Mouse (Mus musculus) hindbrain, embryonic 11.5 days (tissue): ENCODE results near the gene Eif1. TPM values are rescaled to one million over a fixed set of nuclear protein-coding genes. Genes with fewer than 3 reads are reported as not detected.
"Not testable (repeated sequence)": the region's sequence is repeated elsewhere in the genome, so short reads cannot be mapped to it uniquely, and the experiment has no call there.

Experiments
- ATAC-seq: fragments of 200-750 bp; cut with Nextera tagmentation; 2 replicates; pipeline ENCODE4 v1.8.0; 2017; ENCODE audit warnings: mild to moderate bottlenecking, moderate TSS enrichment, moderate library complexity; ENCODE audit not compliant: low FRiP score
- DNase-seq: peaks from one replicate; pipeline ENCODE4 v3.0.0-alpha.2; 2015; ENCODE audit warnings: low spot score
- H3K27ac ChIP-seq: fragments of 300-500 bp; sonication (generic); 2 replicates; pipeline ENCODE4 v1.5.1; 2014; ENCODE audit warnings: mild to moderate bottlenecking, low read depth, low read length
- H3K27me3 ChIP-seq: fragments of 300-500 bp; sonication (generic); 2 replicates; pipeline ENCODE4 v1.6.1; 2014; ENCODE audit warnings: mild to moderate bottlenecking, low read length, moderate library complexity, mixed read lengths; ENCODE audit not compliant: control insufficient read depth, insufficient read depth
- H3K36me3 ChIP-seq: fragments of 300-500 bp; sonication (generic); 2 replicates; pipeline ENCODE4 v1.6.1; 2014; ENCODE audit warnings: mild to moderate bottlenecking, low read length, moderate library complexity, mixed read lengths; ENCODE audit not compliant: control insufficient read depth, insufficient read depth
- H3K4me1 ChIP-seq: fragments of 300-500 bp; sonication (generic); replicated peaks from 2 replicates; pipeline ENCODE4 v1.6.1; 2014; ENCODE audit warnings: low read length, mixed read lengths; ENCODE audit not compliant: control insufficient read depth, insufficient read depth
- H3K4me2 ChIP-seq: fragments of 300-500 bp; sonication (generic); replicated peaks from 2 replicates; pipeline ENCODE4 v1.6.1; 2014; ENCODE audit warnings: mild to moderate bottlenecking, low read depth, low read length
- H3K4me3 ChIP-seq: fragments of 300-500 bp; sonication (generic); 2 replicates; pipeline ENCODE4 v1.5.1; 2014; ENCODE audit warnings: low read depth, low read length
- H3K9ac ChIP-seq: fragments of 300-500 bp; sonication (generic); 2 replicates; pipeline ENCODE4 v1.6.1; 2014; ENCODE audit warnings: low read depth, low read length
- H3K9me3 ChIP-seq: fragments of 300-500 bp; sonication (generic); 2 replicates; pipeline ENCODE4 v1.6.1; 2016; ENCODE audit warnings: low read length; ENCODE audit not compliant: control insufficient read depth
- WGBS: fragments of 180-500 bp; shearing (Covaris S2); extraction: QIAGEN DNeasy Blood & Tissue Kit; methylation state at CpG from one replicate; pipeline ENCODE4 v1.1.7; 2014; 5-methylcytosine and 5-hydroxymethylcytosine counted together
- polyA plus RNA-seq: library from polyadenylated mRNA; unstranded; fragments of >200 nt; fragmentation: Nextera tagmentation; extraction: Ambion mirVana; gene quantifications from 2 replicates; pipeline ENCODE4 v1.2.1, GENCODE M21; 2014

Gene Eif1
- polyA plus RNA-seq, 1 experiment from 2014 or later: 1,853 TPM

DNA sequence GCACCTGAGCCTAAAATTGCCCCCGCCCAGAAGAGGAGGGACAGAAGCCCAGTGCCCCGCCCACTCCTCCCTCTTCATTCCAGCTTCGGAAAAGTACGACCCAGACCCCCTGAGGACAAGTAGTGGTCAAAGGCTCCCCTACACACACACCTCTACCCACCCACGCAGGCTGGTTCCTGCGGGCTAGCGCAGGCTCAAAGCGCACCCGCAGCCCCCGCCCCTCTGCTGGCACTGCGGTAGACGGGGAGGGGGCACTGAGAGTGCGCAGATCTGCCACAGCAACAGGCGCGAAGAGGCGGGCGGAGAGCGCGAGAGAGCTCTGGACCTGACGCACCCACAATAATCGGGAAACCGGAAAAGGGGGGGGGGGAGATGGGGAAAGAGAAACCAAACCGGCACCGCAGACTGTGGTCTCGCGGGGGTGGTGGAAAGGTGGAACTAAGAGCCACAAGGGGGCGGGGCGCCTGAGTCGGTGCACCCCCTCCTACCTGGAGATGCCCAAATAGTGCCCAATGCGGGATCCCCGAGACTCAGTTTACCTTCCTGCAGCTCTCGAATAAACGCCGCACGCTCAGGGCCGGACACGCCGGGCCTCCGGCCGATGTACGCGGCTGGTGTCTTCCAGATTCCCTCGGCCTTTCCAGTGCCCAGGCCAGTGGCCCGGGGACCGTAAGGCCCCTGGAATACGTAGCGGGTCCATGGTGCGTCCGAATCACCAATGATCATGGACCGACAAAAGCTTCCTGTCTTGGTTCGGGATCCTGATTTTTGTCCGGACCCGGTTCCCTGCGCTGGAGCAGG, 35.7 kb downstream of the Eif1 start:
- DNase-seq (peak; percentile 51), ATAC-seq (peak; percentile 38)
- Histone ChIP-seq H3K9ac (peak overlapping the region; percentile 71), H3K27ac (no peak overlapping the region), H3K9me3 (no peaks in the 10 kb centered on the region), H3K4me1 (no peaks in the 10 kb centered on the region; the same call in 1 of the 2 replicates), H3K4me3 (peak overlapping the region; percentile 79), H3K36me3 (no peaks in the 10 kb centered on the region), H3K4me2 (peak overlapping the region; percentile 98), H3K27me3 (peaks cover 16% of the 10 kb centered on the region; the same call in 1 of the 2 replicates)
- under 1% methylated on average over 53 of the region's 54 CpGs for WGBS

- Histone ChIP-seq H3K27me3 (peaks cover 18% of the 10 kb centered on the region; the same call in 1 of the 2 replicates), H3K4me2 (peak within 1 kb of the TSS; percentile 98), H3K36me3 (no peaks in the 10 kb centered on the region), H3K9me3 (no peaks in the 10 kb centered on the region), H3K4me3 (peak within 1 kb of the TSS; percentile 79), H3K9ac (peak within 1 kb of the TSS; percentile 71), H3K4me1 (no peaks in the 10 kb centered on the region; the same call in 1 of the 2 replicates), H3K27ac (no peak within 1 kb of the TSS)
- DNase-seq: peak; percentile 88
- peak; percentile 79 for ATAC-seq
- 2% methylated on average over 48 of the region's 49 CpGs for WGBS
Measured at GRCm38 (mm10) chr11:100355972-100356818, 36.5 kb downstream of the Eif1 start, which contains the start of gene Hap1. TSS of gene Hap1 (minus strand) at chr11:100356128.

GRCm38 (mm10) chr11:100356819-100357211, 37.1 kb downstream of the Eif1 start:
- Histone ChIP-seq H3K9ac (peak overlapping the region; percentile 11; the same call in 1 of the 2 replicates), H3K27me3 (peaks cover 18% of the 10 kb centered on the region; the same call in 1 of the 2 replicates), H3K9me3 (no peaks in the 10 kb centered on the region), H3K27ac (no peak overlapping the region), H3K36me3 (no peaks in the 10 kb centered on the region), H3K4me1 (no peaks in the 10 kb centered on the region; the same call in 1 of the 2 replicates), H3K4me3 (peak overlapping the region; percentile 79), H3K4me2 (peak overlapping the region; percentile 98)
- 17% methylated on average over 9 of the region's 9 CpGs for WGBS
- ATAC-seq (no peak), DNase-seq (peak; percentile 35)

GRCm38 (mm10) chr11:100357408-100357807, 37.7 kb downstream of the Eif1 start:
- H3K36me3 ChIP-seq: no peaks in the 10 kb centered on the region
- no peak overlapping the region for H3K4me3 ChIP-seq
- H3K27ac ChIP-seq: no peak overlapping the region
- no peaks in the 10 kb centered on the region; the same call in 1 of the 2 replicates for H3K4me1 ChIP-seq
- no peak overlapping the region for H3K9ac ChIP-seq
- DNase-seq (no peak), ATAC-seq (no peak)
- WGBS: 61% methylated on average over 5 of the region's 5 CpGs
- no peaks in the 10 kb centered on the region for H3K9me3 ChIP-seq
- H3K4me2 ChIP-seq: no peak overlapping the region
- peaks cover 18% of the 10 kb centered on the region; the same call in 1 of the 2 replicates for H3K27me3 ChIP-seq

DNA sequence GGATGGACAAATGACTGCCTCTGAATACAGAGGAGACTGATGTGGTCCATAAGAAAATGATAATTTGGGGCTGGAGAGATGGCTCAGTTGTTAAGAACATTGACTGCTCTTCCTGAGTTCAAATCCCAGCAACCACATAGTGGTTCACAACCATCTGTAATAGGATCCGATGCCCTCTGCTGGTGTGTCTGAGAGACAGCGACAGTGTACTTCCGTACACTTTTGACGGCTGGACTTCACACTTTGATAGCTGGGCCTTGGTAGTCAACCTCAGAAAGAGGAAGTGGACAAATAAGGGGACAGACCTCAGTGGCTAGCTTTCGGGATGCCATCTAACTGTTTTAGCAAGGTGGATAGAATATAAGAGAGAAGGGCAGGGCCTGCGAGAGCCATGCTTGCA, 40.5 kb downstream of the Eif1 start:
- peaks cover 13% of the 10 kb centered on the region; the same call in 1 of the 2 replicates for H3K27me3 ChIP-seq
- no peak overlapping the region for H3K4me3 ChIP-seq
- 86% methylated on average over 6 of the region's 6 CpGs for WGBS
- no peak overlapping the region for H3K9ac ChIP-seq
- no peaks in the 10 kb centered on the region; the same call in 1 of the 2 replicates for H3K4me1 ChIP-seq
- H3K27ac ChIP-seq: no peak overlapping the region
- DNase-seq (no peak), ATAC-seq (no peak)
- H3K9me3 ChIP-seq: no peaks in the 10 kb centered on the region
- H3K4me2 ChIP-seq: no peak overlapping the region
- H3K36me3 ChIP-seq: no peaks in the 10 kb centered on the region

GRCm38 (mm10) chr11:100361059-100361458, 41.4 kb downstream of the Eif1 start:
- not testable (repeated sequence) for H3K9me3 ChIP-seq, H3K4me2 ChIP-seq, DNase-seq, H3K27ac ChIP-seq, H3K36me3 ChIP-seq, H3K9ac ChIP-seq, H3K4me1 ChIP-seq, H3K4me3 ChIP-seq, ATAC-seq
- H3K27me3 ChIP-seq: peaks cover 11% of the 10 kb centered on the region; the same call in 1 of the 2 replicates
- WGBS: no CpG with 5 or more reads among the region's 13 CpGs

- H3K4me2 ChIP-seq: no peak overlapping the region
- H3K36me3 ChIP-seq: no peaks in the 10 kb centered on the region
- no peak overlapping the region for H3K4me3 ChIP-seq
- DNase-seq (peak; percentile 89), ATAC-seq (peak; percentile 56)
- no peaks in the 10 kb centered on the region for H3K4me1 ChIP-seq
- no peaks in the 10 kb centered on the region for H3K9me3 ChIP-seq
- H3K9ac ChIP-seq: no peak overlapping the region
- H3K27ac ChIP-seq: no peak overlapping the region
- WGBS: 13% methylated on average over 8 of the region's 8 CpGs
- 0 out of 2 replicates have a peak, but pooled peaks cover 5% of the 10 kb centered on the region for H3K27me3 ChIP-seq
Measured at GRCm38 (mm10) chr11:100362209-100362978, 42.7 kb downstream of the Eif1 start.

DNA sequence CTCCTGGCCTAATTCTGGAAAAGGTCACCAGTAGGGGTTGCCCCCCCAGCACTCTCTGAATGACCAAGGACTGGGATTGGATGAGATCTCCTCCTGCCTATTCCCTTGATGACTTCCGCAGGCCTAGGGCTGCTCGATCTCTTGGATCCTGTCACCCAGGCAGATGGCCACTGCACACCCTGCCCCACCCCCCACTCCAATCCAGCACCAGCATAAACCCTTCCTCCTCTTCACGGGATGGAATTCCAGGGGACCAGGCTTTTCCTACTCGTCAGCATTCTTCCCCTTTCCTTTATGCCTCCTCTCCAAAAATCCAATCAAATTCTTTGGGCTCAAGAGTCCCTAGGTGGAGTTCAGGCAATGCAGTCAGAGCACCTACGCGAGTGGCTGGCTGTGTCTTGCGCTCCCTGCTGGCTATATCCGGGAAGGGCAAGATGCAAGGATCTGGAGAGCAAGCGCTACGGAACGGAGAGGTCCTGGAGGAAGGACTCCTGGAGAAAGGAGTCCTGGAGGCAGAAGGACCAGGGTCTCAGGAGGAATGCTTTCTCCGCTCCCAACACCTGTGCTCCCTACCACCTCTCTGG, 43.4 kb downstream of the Eif1 start:
- ATAC-seq: peak; percentile 49
- H3K4me2 ChIP-seq: no peak overlapping the region
- H3K4me3 ChIP-seq: no peak overlapping the region

More for the DNA sequence above, 43.4 kb downstream of the Eif1 start:
- no peaks in the 10 kb centered on the region for H3K36me3 ChIP-seq
- H3K4me1 ChIP-seq: no peaks in the 10 kb centered on the region
- H3K27ac ChIP-seq: no peak overlapping the region
- peak; percentile 78 for DNase-seq
- H3K27me3 ChIP-seq: 0 out of 2 replicates have a peak, but pooled peaks cover 2% of the 10 kb centered on the region
- H3K9ac ChIP-seq: no peak overlapping the region
- H3K9me3 ChIP-seq: no peaks in the 10 kb centered on the region
- 22% methylated on average over 12 of the region's 12 CpGs for WGBS
